Mouse (Mus musculus) cerebellum, adult 9-10 months (tissue): ENCODE measurements around the gene Gabrp.

Source experiments
- DNase-seq: peaks from one replicate; pipeline ENCODE4 v3.0.0; 2022

Gabrp gene

DNA sequence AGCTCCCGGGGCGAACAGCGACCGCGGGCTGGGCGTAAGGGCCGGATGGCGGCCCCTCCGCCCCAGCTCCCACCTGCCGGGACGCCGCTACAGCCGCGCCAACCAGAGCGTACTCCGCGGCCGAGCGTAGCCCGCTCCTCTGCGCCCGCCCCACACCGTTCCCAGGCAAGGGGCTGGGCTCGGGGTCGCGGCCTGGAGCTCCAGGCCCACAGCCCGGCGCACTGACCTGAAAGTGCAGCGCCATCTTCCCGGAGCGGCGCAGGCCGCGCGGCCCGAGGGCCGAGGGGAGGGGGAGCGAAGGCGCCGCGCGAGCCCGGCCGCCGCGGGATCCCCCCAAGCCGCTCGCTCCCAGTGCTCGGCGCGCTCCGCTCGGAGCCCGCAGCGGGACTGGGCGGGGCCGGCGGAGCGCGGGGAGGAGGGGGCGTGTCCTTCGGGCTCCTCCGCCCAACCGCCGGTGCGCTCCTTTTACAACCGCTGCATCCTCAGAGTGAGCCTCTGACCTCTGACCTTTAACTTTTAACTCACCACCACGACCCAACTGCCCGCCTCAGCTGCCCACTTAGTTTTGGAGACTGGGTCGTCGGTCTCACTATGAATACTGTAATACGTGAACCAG, 65.3 kb downstream of the Gabrp start, which contains the start of gene Ranbp17:
Gene Ranbp17 (minus strand): TSS at position 371 of the 616 bp plus-strand sequence.
- DNase-seq: no peak

DNA sequence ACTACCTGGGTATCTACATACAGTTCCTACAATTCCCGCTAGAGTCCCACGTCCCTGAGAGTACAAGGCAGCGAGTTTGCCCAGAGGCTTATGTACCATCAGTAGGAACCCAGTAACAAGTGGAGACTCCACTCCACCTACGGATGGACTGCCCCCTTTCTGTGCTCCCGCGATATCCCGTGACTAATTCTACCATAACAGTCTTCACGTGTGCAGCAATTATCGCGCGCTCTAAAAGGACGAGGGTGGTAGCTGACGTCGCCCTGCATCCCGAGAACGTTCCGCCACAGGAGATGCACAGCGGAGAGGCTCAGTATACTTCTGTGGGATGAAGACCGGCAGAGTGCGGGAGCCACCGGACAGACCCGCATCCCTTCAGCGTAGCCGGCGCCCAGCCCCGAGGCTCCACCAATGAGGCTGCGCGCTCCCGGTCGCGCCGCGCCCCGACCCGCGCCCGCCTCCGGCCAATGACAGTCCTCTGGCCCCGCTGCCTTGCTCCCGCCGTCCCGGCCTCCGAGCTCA, 65.8 kb downstream of the Gabrp start:
- DNase-seq: peak; percentile 71

GRCm38 (mm10) chr11:33509401-33509800, 69.4 kb downstream of the Gabrp start:
- no peak for DNase-seq
